Mouse (Mus musculus): ENCODE measurements at regions not wholly inside any gene's neighbourhood (a gene's known extent, or its start where the extent isn't known, plus 50 kb on each side); places are given as distances from the start of the nearest gene placed in this dataset.

- DNase-seq (ENCODE audit: low spot score): no peak
Measured at GRCm38 (mm10) chr17:44336842-44337241, 148.5 kb downstream of the Clic5 start.

DNA sequence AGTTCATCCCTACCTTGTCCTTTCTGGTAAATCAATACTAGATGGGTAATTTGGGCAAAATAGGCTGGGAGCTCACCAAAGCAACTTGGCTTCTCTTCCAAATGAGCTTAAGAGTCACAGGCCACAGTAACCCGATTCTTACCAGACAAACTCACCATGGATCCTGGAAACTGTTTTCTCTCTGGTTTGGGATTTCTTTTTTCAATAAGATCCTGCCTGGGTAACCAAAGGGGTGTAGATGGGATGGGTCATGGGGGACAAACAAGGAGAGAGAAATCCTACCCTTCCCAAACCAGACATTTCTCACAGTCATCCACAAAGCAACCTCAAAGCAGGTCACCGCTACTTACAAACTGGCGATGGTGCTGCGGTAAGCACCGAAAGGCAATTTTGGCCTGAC is 148.9 kb downstream of the Clic5 start:
- DNase-seq (ENCODE audit: low spot score): no peak

DNA sequence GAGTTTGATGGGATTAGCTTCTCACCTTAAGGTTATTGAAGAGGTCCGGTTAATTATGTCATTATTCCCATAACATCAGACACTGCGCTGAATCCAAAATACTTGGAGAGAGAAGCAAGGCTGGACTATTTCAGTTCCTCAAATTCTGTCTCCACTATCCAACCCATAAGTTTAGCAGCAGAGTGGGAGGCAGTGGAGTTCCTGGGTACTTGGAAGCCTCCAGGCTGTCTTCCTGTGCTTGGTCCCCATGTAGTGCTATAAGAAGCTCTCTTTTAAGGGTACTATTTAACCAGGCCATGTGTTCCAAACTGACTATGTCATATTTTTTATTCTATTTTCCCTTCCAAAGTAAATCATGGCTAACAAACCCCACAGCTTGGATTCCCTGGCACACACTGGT is 156.2 kb downstream of the Clic5 start:
- DNase-seq (ENCODE audit: low spot score): no peak

- no peak for DNase-seq (ENCODE audit: low spot score)
Measured at GRCm38 (mm10) chr17:44345374-44345773, 157.0 kb downstream of the Clic5 start.

DNA sequence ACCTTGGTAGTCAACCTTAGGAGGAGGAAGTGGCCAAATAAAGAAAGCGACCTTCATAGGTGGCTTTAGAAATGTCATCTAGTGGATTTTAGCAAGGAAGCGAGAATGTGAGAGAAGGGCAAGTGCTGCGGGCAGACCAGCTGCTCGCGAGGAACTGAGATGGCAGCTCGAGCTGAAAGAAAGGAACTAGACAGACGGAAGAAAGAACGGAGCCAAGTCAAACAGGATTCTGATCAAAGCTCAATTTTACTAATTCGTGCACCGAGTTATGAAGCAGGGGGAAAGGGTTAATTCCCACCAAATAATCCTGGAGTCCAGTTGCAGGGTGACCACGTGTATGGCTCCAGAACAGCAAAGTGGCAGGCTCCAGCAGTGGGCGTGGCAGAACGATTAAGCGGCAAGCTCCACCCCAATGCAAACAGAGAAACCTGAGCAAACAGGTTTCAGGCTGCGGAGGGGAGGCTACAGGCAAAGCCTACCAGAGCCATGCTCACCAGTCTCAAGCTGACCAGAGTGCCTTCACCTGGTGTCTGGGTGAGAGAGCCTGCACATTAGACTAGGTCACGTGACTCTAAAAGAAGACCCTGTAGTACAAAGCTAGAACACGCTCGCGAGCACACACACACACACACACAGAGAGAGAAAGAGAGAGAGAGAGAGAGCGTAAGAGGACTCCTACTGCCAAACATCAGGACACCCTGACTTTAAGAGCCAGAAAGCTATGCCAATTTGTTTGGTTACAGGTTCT is 162.0 kb downstream of the Clic5 start:
- DNase-seq (ENCODE audit: low spot score): no peak

- no peak for DNase-seq (ENCODE audit: low spot score)
Measured at GRCm38 (mm10) chr17:44350949-44351244, 162.5 kb downstream of the Clic5 start.

DNA sequence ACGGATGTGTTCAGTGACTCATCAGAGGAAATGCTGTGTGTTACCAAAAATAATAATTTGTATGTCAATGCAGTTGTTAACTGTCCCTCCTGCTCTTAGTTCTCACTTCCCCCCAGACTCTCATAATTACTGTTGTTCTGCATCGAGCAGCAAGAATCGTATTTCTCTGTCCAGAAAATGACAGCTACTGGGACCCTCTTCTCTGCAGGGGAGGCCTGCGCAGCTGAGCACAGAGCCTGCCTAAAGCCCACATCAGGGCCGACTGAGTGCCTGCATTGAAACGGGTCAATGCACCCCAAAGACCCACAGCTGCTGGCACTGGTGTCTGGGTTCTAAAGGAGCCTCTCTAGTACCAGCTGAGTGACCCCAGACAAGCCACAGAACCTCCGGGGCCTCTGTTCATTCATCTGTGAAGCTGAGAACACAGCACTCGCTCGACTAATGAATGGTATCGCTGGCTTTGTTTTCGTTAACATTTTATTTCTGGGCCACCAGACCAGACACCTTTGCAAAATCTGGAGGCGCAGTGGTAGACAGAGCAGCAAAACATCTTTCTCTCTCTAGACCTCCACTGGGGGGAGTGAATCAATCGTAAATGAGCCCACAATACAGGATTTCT is 163.2 kb downstream of the Clic5 start:
- DNase-seq (ENCODE audit: low spot score): no peak

- DNase-seq (ENCODE audit: low spot score): no peak
Measured at GRCm38 (mm10) chr17:44352142-44352541, 163.8 kb downstream of the Clic5 start.

DNA sequence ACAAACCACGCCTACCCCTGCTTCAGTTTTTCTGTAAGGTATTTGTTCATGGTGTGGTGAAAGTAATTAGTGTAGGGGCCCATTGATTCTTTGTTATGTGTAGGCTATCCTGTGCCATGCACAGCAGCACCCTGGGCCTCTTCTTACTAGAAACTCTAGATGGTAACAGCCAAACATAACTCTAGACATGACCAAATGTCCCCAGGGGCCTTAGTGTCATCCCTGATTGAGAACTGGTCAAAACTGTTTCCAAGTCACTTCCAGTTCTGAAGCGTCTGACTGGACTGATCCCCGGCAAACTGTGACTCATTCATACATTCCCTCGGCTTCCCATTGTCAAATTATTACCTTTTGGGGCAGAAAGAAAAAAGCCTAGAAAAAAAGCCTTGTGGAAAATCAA is 174.7 kb downstream of the Clic5 start:
- no peak for DNase-seq (ENCODE audit: low spot score)

- no peak for DNase-seq (ENCODE audit: low spot score)
Measured at GRCm38 (mm10) chr17:44364494-44364893, 176.1 kb downstream of the Clic5 start.

- DNase-seq (ENCODE audit: low spot score): no peak
Measured at GRCm38 (mm10) chr17:44366438-44366837, 178.1 kb downstream of the Clic5 start.

DNA sequence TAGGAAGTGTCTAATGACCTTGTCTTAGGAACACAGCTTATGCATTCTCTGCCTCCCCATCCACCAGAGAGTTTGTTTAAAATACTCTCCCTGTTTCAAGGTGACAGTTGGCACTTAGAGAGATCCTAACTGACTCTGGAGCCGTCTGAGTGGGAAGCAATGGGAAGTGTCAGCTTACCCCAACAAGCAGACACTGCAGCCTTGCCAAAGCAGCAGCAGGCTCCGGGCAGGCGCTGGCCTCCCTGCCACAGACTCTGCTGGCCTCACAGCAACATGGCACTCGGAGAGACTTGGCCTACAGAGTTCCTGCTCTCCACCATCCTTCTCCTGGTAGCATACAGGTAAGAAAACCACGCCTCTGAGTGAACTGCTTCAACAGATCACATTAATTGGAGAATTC is 179.2 kb downstream of the Clic5 start:
- DNase-seq (ENCODE audit: low spot score): no peak

GRCm38 (mm10) chr17:44370966-44371465 is 182.6 kb downstream of the Clic5 start:
- DNase-seq (ENCODE audit: low spot score): no peak

DNA sequence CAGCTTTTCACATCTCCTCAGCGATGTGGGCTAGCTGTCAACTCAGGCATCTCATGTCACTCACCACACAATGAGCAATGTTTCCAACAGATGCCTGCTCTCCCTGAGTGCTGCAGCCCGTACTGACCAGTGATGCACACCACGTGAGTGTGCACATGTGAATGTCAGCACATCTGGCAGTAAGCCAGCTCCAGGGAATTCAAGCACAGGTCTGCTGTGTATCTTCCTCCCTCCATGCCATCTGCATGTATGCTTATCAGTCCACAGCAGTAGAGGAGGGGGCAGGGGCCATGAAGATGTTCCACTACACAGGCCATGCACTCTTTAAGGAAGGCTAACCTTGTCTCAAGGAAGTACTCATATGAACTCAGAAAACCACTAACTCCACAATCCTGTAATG is 183.2 kb downstream of the Clic5 start:
- DNase-seq (ENCODE audit: low spot score): peak; percentile 18

- DNase-seq (ENCODE audit: low spot score): peak; percentile 84
Measured at GRCm38 (mm10) chr17:44373744-44374456, 185.5 kb downstream of the Clic5 start.

DNA sequence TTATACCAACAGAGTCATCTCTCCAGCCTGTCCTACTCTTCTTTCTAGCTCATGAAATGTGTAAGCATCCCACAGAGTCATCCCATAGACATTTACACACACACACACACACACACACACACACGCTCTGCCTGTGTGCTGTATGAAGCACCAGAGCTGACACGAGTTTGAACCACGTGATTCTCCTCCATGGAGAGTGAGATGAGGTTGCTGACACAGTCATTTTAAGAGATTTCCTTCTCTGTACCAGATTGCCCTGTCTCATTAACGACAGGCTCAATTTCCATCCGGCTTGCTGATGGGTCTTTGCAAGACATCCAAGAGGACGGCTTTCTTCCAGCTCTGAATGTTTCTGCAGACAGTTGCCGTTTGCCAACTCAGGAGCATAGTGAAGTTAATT is 190.0 kb downstream of the Clic5 start:
- DNase-seq (ENCODE audit: low spot score): peak; percentile 51

GRCm38 (mm10) chr17:44388916-44389315 is 200.5 kb downstream of the Clic5 start:
- no peak for DNase-seq (ENCODE audit: low spot score)

- no peak for DNase-seq (ENCODE audit: low spot score)
Measured at GRCm38 (mm10) chr17:44397829-44398228, 209.4 kb downstream of the Clic5 start.

GRCm38 (mm10) chr17:44398231-44398630 is 209.8 kb downstream of the Clic5 start:
- DNase-seq (ENCODE audit: low spot score): no peak

DNA sequence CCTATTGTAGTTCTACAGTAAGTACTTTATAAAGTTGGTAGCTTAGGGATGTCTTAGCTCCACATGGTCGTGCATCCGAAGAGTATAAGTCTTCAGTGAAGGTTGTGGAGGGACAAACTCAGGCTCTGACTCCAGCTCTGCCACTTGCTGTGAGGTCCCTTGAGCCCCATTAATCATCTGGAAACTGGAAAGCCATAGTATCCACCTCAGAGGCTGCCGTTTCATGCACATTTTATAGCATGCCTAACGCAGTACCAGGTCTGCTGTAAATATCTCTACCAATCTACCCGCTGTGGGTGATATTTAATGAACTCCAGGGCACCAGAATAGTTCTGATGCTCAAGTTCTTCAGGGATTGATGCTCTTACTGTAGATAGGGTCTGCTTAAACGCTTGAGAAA is 216.5 kb downstream of the Clic5 start:
- DNase-seq (ENCODE audit: low spot score): no peak

GRCm38 (mm10) chr17:44410961-44411360 is 222.6 kb downstream of the Clic5 start:
- DNase-seq (ENCODE audit: low spot score): no peak

- peak; percentile 64 for DNase-seq (ENCODE audit: low spot score)
Measured at GRCm38 (mm10) chr17:44418676-44419404, 230.5 kb downstream of the Clic5 start.

- no peak for DNase-seq (ENCODE audit: low spot score)
Measured at GRCm38 (mm10) chr17:44419405-44419729, 231.0 kb downstream of the Clic5 start.

Measured in MN1 (cell line).